Mouse (Mus musculus) embryonic stem cell, embryonic (primary cell): ENCODE results near the gene Rpl34.

Experiments
- CTCF ChIA-PET, 4 experiments: fragments of 300-600 bp in 2 of 4; fragments of 350-600 bp in 2 of 4; sonication (Branson Sonifier 250); formaldehyde crosslinking; loops; one replicate each; lab custom pipeline; 2022; ENCODE audit warnings: inconsistent platforms in 2 of 4; lab: Charles Lee
- POLR2A ChIA-PET, 4 experiments: fragments of 300-600 bp in 2 of 4; fragments of 350-600 bp in 2 of 4; sonication (Branson Sonifier 250); formaldehyde crosslinking; loops; one replicate each; lab custom pipeline; 2022; ENCODE audit warnings: antibody characterized with exemption in 4 of 4, inconsistent platforms in 1 of 4; lab: Charles Lee

The Rpl34 gene

DNA sequence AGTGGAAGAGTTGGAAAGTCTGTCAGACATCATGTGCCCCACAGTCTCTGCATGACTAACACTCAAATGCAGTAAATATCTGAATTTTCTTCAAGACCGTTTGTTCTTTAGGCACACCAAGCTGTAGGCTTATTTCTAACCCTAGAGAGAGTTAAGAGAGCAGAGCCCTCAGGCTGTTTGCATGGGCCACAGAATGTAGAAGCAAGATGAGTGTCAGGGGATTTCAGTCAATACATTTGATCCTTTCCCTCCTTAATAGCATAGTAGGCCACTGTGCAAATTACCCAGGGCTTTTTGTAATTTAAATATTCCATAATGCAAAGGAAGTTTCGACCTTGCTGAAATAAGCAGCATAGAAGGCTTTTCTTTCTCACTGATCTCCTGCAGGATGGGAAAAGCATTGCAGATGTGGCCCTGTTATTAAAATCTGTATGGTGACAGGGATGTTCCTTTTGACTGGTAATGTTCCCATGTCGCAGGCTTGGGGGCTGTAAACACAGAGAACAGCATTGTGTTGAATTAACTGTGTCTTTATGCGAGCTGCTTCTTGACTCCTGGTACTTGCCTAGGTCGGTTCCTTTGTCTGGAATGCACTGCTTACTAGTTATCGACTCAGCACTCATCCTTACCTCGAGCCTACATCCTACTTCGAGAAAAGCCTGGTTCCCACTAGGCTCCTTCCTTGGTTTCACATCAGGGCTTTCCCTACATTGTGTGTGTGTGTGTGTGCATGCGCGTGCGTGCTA, 7.3 kb downstream of the Rpl34 start:
- POLR2A ChIA-PET = interaction anchor here in 2 of 4 experiments (0.6 to 13.2 kb wide), 8 partner anchors 13 to 766 kb away, joined by 3 to 355 read pairs (median 3); partner anchors contain the start of gene Ostc (in 1 of the 2)
- CTCF ChIA-PET = interaction anchor here in 2 of 4 experiments (0.6 to 1.2 kb wide), 2 partner anchors 13 to 344 kb away, joined by 3 read pairs; no protein-coding TSS in a partner anchor

DNA sequence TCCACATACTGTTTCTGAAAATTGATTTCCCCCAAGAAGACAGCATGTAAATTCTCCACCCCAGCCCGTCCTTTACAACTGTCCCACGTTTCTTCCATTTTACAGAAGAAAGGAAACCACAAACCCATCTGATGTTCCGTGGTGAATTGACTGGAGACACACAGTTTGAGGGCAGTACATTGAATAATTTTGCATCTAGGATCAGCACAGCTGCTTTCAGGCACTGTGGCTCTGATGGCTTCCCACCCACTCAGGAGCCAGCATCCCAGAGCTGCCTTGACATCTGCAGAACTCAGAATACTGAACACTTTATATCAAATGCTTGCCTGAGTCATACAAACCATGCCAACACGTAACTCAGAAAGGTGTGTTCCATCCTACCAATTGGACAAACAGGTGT, 10.0 kb downstream of the Rpl34 start:
- ChIA-PET POLR2A (interaction anchor here (0.9 to 13.2 kb wide), 13 partner anchors 9 to 528 kb away, joined by 3 to 355 read pairs (median 10); partner anchors contain the start of genes Ostc (in 3 of the 4) and Rpl34 (in 3 of the 4)), CTCF (interaction anchor here in 1 of 4 experiments (0.5 to 1.4 kb wide), 2 partner anchors 41 to 1287 kb away, joined by 3 read pairs; no protein-coding TSS in a partner anchor)

- POLR2A ChIA-PET = interaction anchor here in 1 of 4 experiments (13.2 kb wide), 1 partner anchor 12 kb away, joined by 355 read pairs; the partner anchor contains the start of gene Ostc
- CTCF ChIA-PET = no interaction called here
Observed at GRCm38 (mm10) chr3:130718871-130719270, 11.3 kb downstream of the Rpl34 start.

- ChIA-PET CTCF (no interaction called here), POLR2A (no interaction called here)
Observed at GRCm38 (mm10) chr3:130716555-130716954, 13.6 kb downstream of the Rpl34 start.

DNA sequence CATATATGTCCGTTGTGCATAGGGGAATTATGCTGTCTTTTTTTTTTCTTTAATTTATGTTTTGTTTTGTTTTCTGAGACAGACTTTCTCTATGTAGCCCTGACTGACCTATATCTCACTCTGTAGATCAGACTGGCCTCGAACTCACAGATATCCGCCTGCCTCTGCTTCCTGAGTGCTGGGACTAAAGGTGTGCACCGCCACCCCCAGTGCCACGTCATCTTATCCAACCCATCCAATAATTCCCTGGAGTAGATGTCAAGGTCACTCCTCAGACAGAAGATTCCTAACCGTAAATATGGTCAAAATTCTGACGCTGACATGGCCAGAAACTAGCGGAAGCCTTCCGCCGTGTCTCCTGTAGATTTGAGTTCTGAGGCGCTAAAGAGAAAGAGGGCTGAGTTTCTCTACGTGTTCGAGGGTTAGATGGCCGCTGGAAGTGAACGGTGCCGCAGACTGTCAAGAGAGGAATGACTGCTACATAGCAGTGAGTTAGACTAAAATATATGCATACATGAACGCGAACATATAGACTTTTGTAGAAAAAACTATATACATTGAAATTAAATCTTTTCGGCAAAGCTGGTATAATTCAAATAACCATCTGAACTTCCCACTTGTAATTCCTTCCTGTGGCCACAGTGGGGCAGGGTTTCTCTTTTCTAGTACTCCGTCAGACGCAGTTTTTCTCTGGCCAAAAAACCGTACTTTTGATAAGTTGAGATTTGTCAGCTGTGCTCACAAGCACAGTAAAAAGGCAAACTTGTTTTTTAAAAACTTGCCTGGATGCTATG, 15.2 kb downstream of the Rpl34 start:
- POLR2A ChIA-PET = interaction anchor here in 3 of 4 experiments (0.5 to 16.4 kb wide), 10 partner anchors 9 to 523 kb away, joined by 3 to 355 read pairs (median 4); partner anchors contain the start of gene Rpl34 (in 1 of the 3)
- CTCF ChIA-PET = interaction anchor here in 2 of 4 experiments (0.6 to 1.1 kb wide), 4 partner anchors 79 to 523 kb away, joined by 3 to 5 read pairs (median 4); no protein-coding TSS in a partner anchor

- CTCF ChIA-PET = interaction anchor here in 2 of 4 experiments (0.6 to 1.2 kb wide), 4 partner anchors 106 to 890 kb away, joined by 3 to 16 read pairs (median 3); no protein-coding TSS in a partner anchor
- POLR2A ChIA-PET = interaction anchor here in 1 of 4 experiments (16.4 kb wide), 1 partner anchor 13 kb away, joined by 355 read pairs; the partner anchor contains the start of gene Rpl34
Observed at GRCm38 (mm10) chr3:130712891-130713290, 17.3 kb downstream of the Rpl34 start.

DNA sequence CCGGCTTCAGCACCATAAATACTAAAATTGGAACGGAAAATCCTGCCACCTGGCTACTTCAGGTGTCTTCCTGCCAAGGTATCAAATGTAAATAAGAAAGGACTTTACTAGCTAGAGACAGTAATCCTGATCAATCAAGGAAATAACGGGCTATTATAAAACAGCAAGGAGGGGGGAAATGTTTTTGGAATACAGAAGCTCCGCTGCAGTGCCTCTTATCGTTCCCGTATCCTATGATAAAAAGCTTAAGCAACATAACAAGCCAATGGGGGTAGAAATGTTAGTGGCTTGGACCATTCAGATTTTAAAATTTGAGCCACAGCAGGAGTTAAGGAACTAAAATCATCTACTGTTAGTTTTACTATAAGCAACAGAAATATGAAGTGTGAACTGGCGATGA, 20.1 kb downstream of the Rpl34 start:
- ChIA-PET CTCF (interaction anchor here in 3 of 4 experiments (0.7 to 1.2 kb wide), 5 partner anchors 11 to 527 kb away, joined by 3 to 5 read pairs (median 4); no protein-coding TSS in a partner anchor), POLR2A (interaction anchor here (0.6 to 16.4 kb wide), 38 partner anchors 8 to 854 kb away, joined by 3 to 355 read pairs (median 6); partner anchors contain the start of genes Rpl34 (in 3 of the 4), Papss1 (in 1 of the 4) and Pla2g12a (in 1 of the 4))

DNA sequence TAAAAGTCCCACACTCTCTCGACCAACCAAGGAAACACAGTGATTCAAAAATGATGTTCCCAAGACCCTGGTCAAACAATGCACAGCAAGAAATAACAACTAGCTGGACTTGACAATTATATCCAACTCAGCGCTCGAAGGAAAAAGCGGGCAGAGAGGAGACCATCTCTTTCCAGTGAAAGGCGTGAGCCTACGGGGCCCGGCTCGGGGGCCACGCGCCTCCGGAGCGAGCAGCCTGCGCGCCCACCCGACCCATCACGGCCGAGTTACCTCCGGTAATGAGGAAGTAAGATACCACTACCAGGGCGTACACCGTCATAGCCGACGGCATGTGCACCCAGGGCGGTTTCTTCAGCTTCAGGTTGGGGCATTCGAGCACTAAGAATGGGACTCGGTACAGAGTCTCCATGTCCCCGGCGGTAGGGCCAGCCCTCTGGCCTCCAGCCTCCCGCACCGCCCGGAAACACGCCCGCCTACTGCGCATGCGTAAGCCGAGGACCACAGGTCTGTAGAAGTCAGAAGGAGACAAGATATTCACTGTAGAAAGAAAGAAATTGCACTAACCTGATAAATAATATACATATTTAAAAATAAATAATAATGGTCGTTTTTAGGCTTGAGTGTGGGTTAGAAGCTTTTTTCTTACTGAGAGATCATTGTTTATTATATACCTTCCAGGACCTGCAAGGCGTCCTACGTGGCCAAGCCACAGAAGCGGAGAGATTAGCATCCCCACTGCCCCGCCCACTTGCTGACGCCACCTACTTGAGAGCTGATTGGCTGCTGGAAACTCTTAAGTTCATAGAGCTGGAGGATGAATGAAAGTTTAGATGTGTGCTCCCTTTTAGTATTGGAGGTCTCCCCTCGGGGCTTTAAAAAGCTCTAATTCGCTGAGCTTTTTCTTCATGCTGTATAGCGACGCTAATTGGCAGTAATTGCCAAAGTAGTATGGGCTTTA, 21.0 kb downstream of the Rpl34 start, which contains the start of gene Ostc:
Ostc (minus strand) TSS at position 478 of the 958 bp plus-strand sequence.
- CTCF ChIA-PET = interaction anchor here in 3 of 4 experiments (0.7 to 1.2 kb wide), 6 partner anchors 12 to 528 kb away, joined by 3 to 5 read pairs (median 4); no protein-coding TSS in a partner anchor
- POLR2A ChIA-PET = interaction anchor here (0.6 to 16.4 kb wide), 38 partner anchors 9 to 855 kb away, joined by 3 to 355 read pairs (median 6); partner anchors contain the start of genes Rpl34 (in 3 of the 4), Papss1 (in 1 of the 4) and Pla2g12a (in 1 of the 4)

DNA sequence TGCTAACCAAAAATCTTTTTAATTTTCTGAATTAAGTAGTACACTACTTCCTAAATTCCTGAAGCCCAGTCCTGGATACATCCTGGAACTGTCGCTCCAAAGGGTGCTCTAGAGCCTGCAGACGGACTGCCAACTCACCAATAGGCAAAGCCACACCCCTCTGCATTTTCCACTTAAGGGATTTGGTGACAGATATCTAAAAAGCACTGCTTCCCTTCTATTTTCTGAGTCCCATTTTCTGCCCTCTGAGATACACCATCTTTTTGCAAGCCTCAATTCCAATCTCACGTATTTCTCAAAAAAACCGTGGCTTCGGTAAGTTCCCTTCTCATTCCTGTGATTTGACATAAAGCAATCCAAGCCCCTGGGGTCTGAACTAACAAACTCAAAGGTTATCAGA, 21.7 kb downstream of the Rpl34 start:
- ChIA-PET CTCF (no interaction called here), POLR2A (interaction anchor here in 3 of 4 experiments (1.5 to 16.4 kb wide), 11 partner anchors 10 to 856 kb away, joined by 4 to 355 read pairs (median 11); partner anchors contain the start of genes Papss1 (in 1 of the 3) and Rpl34 (in 1 of the 3))

DNA sequence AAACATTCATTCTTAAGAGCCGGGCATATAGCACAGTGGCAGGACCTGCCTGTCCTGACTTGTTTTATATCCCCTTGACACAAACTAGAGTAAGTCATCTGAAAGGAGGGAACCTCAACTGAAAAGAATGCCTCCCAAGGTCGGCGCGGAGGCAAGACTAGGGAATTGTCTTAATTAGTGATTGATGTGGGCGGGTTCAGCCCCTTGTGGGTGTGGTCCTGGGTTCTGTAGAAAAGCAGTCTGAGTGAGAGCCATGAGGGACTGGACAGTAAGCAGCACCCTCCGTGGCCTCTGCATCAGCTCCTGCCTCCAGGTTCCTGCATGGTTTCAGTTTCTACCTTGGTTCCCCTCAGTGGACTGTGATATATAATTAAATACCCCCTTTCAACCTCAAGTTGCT, 27.9 kb downstream of the Rpl34 start:
- ChIA-PET CTCF (interaction anchor here in 1 of 4 experiments (1.2 kb wide), 1 partner anchor 11 kb away, joined by 3 read pairs; no protein-coding TSS in a partner anchor), POLR2A (interaction anchor here in 3 of 4 experiments (0.6 to 16.4 kb wide), 7 partner anchors 9 to 535 kb away, joined by 3 to 355 read pairs (median 4); partner anchors contain the start of gene Rpl34 (in 1 of the 3))

- ChIA-PET POLR2A (interaction anchor here in 2 of 4 experiments (1.3 to 5.6 kb wide), 4 partner anchors 10 to 30 kb away, joined by 3 to 33 read pairs (median 12); partner anchors contain the start of gene Ostc (in 2 of the 2)), CTCF (interaction anchor here in 2 of 4 experiments (0.6 kb wide), 3 partner anchors 47 to 548 kb away, joined by 3 to 8 read pairs (median 6); no protein-coding TSS in a partner anchor)
Observed at GRCm38 (mm10) chr3:130697622-130698021, 32.6 kb downstream of the Rpl34 start.

GRCm38 (mm10) chr3:130694705-130695104, 35.5 kb downstream of the Rpl34 start:
- CTCF ChIA-PET = interaction anchor here in 2 of 4 experiments (0.8 kb wide), 2 partner anchors 118 to 906 kb away, joined by 3 to 4 read pairs; no protein-coding TSS in a partner anchor
- POLR2A ChIA-PET = interaction anchor here in 3 of 4 experiments (0.6 to 2.0 kb wide), 10 partner anchors 9 to 390 kb away, joined by 3 to 14 read pairs (median 4); partner anchors contain the start of gene Ostc (in 2 of the 3)

- POLR2A ChIA-PET = interaction anchor here in 2 of 4 experiments (0.7 to 2.0 kb wide), 9 partner anchors 10 to 390 kb away, joined by 3 to 14 read pairs (median 4); partner anchors contain the start of gene Ostc (in 2 of the 2)
- CTCF ChIA-PET = interaction anchor here in 3 of 4 experiments (0.6 to 0.8 kb wide), 3 partner anchors 13 to 907 kb away, joined by 3 to 4 read pairs (median 3); no protein-coding TSS in a partner anchor
Observed at GRCm38 (mm10) chr3:130694041-130694593, 36.1 kb downstream of the Rpl34 start.

- ChIA-PET CTCF (interaction anchor here (0.5 to 1.8 kb wide), 15 partner anchors 9 to 1047 kb away, joined by 3 to 5 read pairs (median 3); no protein-coding TSS in a partner anchor), POLR2A (interaction anchor here in 3 of 4 experiments (0.8 to 3.3 kb wide), 10 partner anchors 9 to 38 kb away, joined by 3 to 24 read pairs (median 4); partner anchors contain the start of gene Ostc (in 3 of the 3))
Observed at GRCm38 (mm10) chr3:130691596-130692170, 38.5 kb downstream of the Rpl34 start.
